Mouse (Mus musculus) forebrain, embryonic 15.5 days (tissue): ENCODE results near the gene Elovl5. TPM values are rescaled to one million over a fixed set of nuclear protein-coding genes. Genes with fewer than 3 reads are reported as not detected.

Experiments
- polyA plus RNA-seq: library from polyadenylated mRNA; unstranded; fragments of >200 nt; fragmentation: Nextera tagmentation; extraction: Ambion mirVana; gene quantifications from 2 replicates; pipeline ENCODE4 v1.2.1, GENCODE M21; 2015

The Elovl5 gene
- polyA plus RNA-seq, 1 experiment from 2014 or later, result 66.3 TPM

Other genes starting within 250 kb of the Elovl5 start
- 17.1 and 18.7 TPM in 2 replicates for gene Gclc, start 162.8 kb upstream of the Elovl5 start, polyA plus RNA-seq
- gene Gcm1, start 134.6 kb downstream of the Elovl5 start, polyA plus RNA-seq, result not detected in 2 replicates
- gene Fbxo9, start 191.7 kb downstream of the Elovl5 start, polyA plus RNA-seq, result 51.4 and 54.3 TPM in 2 replicates
- gene Ick, start 191.8 kb downstream of the Elovl5 start, polyA plus RNA-seq, result 37.5 and 39.8 TPM in 2 replicates